Mouse (Mus musculus) left cerebral cortex, postnatal 4 days (tissue): ENCODE measurements at regions not wholly inside any gene's neighbourhood (a gene's known extent, or its start where the extent isn't known, plus 50 kb on each side); places are given as distances from the start of the nearest gene placed in this dataset.
"Not testable (repeated sequence)": the region's sequence is repeated elsewhere in the genome, so short reads cannot be mapped to it uniquely, and the experiment has no call there.

Source experiments
- DNase-seq: peaks from one replicate; pipeline ENCODE4 v3.0.0-alpha.2; 2022
- intact Hi-C: fragments of 180-260 bp; cut with DNase I; formaldehyde crosslinking; loops from one replicate; pipeline ENCODE4 v1.15.1; 2025

DNA sequence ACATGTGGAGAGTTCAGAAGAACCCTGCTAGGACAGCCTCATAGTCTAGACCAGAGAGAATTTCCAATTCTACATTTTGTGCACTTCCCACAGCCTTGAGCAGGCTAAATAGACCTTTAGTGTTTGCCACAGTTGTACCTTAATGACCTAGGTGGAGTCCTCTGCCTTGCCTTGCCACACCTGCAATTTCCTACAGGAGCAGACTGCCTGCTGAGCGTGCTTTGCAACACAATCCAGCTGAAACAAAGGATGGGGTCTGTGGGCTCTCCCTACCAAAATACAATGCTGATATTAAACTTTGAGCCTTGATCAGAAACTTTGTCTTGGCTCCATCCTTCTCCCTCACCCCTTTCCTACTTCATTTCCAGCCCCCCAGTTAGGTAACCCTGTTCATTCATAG, 326.0 kb upstream of the Snx7 start:
- no peak for DNase-seq
- intact Hi-C loops = no loop called here

DNA sequence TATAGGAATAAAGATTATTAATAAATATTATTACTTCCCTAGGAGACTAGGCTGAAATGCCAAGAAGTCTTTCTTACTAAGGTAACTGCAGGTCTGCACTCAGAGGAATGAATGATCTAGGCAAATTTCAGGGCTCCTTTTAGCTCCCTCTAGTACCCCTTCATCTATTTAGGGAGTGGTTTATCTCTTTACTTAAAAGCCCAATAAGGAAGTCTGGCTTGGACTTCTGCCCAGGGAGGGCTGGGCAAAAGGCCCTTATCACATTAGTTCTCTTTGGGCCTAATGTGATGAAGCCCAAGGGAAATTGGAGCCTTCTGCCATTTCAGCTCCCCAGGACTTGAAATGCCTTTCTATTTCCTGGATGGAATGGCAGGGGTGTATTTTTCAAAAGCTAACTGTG, 320.6 kb upstream of the Snx7 start:
- intact Hi-C loops = no loop called here
- peak; percentile 3 for DNase-seq

DNA sequence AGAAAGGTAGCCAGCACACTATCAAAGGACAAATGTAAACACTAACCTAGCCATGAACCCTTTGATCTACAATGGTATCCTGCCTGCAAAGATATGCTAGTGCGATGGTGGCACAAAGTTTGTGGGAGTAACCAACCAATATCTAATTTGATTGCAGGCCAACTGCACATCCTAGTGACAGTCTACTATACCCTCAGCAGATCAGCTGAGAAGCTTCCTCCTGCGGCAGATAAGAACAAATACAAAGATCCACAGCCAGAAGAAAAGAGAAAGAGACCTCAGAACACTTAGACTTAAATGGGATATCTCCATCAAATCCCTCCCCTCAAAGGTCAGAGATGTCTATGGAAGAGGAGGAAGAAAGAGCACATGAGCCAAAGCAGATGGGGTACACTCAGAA, 308.7 kb upstream of the Snx7 start:
- intact Hi-C loops = no loop called here
- DNase-seq = no peak

DNA sequence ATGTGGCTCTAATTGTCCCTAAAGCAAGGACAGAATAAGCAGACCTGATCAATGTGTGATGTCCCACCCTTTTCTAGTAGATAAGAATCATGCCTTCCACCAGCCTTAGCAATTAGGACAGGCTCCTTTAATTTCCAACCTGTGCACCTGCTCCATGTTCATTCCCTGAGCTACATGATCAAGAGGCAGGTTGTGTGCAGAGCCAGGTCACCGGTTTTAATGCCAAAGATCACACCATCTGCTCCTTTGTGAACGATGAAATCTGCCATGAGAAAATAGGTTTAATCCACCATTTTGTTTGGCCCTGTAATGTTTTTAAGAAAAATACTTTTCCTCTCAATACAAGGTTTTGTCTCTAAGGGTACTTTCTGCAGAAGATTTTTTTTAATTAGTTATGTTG, 294.2 kb upstream of the Snx7 start:
- no peak for DNase-seq

DNA sequence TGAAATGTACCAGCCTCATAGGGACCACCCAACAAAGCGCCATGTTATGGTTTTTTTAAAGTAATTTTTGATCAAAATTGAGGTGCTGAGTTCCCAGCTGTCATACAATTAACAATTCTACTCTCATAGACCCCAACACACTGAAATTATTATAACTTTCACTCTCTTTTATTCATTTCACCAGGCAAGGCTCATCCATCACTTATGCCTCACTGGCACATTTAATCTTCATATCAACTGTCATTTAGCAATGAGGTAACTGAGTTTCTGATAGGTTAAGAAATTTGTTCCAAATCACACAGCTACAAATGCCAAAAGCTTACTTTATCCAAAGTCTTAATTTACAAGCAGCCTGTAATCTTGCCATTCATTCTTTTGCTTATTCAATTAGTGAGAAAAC, 276.1 kb upstream of the Snx7 start:
- DNase-seq = no peak
- intact Hi-C loops = no loop called here

More for the DNA sequence above, 294.2 kb upstream of the Snx7 start:
- intact Hi-C loops = no loop called here

DNA sequence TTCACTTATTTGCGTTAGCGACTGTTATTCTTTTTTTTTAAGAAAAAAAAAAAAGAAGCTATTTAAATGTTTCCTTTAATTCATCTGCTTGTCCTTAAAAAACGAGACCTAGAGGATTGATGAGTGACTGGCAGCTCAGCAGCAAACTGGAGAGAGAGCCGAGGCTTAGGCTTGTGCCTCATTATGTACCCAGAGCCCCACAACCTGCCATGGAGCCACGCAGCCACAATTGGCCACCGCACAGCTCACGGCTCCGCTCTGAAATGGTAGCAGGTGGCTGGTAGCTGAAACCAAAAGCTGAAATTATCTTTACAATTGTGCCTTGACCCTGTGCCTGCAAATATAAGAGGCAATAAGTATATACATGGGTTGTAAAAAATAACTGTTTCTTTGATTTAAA, 273.0 kb upstream of the Snx7 start:
- DNase-seq = no peak
- intact Hi-C loops = no loop called here

DNA sequence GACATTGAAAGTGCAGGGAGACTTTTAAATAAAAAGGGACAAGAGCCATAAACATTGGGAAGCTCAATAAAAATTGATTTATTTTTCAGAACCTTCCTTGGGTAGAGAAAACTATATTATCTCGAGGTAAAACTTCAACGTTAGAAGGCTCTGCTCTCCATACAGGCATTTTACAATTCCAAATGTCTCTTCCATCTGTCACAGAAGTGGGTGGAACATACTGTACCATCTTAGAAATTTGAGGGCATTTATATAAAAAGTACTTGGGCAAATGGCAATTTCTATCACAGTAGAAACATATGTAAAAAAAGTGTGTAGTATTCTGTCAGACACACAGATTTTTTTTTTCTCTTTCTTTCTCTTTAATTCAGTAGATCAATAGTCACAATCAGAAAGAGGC, 271.4 kb upstream of the Snx7 start:
- intact Hi-C loops = no loop called here

DNA sequence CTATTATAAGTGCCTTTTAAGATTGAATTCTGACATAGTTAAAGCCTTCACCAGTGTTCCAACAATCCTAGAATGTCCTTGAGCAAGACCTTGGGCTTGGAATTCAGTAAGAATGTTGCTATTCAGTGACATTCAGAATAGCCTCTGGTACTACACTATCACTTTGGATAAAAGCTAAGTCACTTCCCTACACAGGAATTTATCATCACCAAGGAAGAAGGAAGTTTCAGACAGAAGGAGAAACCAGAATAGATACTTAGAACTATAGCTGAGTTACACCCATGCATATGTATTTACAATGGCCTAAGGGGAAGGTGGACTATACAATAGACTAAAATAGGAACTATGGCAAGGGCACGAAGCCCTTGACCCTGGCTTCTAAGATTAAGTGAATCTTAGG, 259.6 kb upstream of the Snx7 start:
- DNase-seq, intact Hi-C loops: not testable (repeated sequence)

More for the DNA sequence above, 271.4 kb upstream of the Snx7 start:
- DNase-seq = no peak

DNA sequence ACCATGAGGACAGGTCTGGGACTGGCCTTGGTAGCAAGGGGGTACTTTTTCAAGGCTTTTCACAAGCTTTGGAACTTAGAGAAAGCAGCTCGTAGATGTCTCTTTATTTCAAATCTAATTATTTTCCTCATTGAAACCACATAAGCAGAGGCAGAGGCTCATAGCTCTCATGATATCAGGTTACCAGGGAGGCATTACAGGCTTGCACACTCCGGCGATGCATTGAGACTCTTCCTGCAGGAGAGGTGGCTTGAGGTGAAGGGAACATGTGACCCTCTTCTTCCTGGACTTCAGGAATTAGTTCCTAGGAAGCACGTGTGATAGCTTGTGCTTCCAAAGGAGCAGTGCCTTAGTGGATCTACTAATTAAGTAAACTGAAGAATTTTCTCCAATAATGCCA, 233.9 kb upstream of the Snx7 start:
- no peak for DNase-seq
- intact Hi-C loops = no loop called here

DNA sequence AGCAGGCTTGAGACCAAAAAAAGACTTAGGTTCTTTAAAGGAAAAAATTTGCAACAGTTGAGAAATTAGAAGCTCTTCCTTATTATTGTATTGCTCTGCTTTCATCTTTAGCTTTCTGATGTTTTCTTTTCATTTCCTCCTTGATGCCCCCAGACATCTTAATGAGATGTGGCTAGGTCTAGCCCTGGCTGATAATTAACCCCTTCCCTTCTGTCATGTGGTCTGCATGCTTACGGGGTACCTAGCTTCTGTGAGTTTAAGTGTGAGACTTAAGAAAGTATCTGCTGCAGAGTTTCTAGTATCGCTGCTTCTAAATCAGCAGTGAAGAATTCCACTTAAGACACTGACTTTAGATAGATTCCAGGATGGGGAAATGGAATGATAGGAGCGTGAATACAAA, 215.8 kb upstream of the Snx7 start:
- intact Hi-C loops = no loop called here
- no peak for DNase-seq

DNA sequence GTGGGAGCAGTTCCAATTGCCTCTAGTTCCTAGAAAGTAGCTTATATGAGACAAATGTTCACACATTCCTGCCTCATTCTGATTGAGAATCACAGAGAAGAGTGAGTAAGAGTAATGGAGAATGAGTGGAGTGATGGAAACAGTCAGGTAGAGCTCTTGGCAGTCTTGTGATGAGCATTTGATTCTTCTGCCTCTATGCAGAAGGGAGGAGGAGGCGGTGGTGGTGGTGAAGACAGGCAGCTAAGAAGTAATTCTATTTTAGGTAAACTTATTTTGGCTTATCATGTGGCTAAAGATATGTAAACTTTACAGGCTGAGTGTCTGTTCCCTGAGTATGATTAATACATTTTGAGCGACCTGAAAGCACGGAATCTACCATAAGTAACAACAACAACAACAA, 203.6 kb upstream of the Snx7 start:
- DNase-seq = no peak
- intact Hi-C loops = no loop called here

DNA sequence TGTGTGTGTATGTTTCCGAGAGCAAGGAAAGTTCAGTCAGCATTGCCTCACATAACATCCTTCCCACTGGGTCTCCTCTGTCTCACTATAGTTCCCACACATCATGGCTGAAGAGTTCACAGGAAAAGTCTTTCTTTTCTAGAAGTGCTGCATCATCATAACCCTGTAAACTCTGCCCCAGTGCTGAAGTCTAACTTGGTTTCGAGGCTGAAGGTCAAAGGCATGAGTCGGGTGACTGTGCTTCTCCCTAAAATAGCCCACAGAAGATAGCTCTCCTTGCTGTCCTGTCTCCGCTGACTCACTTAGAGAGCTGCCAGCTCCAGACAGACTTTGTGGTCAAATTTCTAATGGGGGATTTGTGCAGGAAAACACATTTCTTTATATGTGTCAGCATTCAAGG, 201.4 kb upstream of the Snx7 start:
- intact Hi-C loops = no loop called here
- no peak for DNase-seq

DNA sequence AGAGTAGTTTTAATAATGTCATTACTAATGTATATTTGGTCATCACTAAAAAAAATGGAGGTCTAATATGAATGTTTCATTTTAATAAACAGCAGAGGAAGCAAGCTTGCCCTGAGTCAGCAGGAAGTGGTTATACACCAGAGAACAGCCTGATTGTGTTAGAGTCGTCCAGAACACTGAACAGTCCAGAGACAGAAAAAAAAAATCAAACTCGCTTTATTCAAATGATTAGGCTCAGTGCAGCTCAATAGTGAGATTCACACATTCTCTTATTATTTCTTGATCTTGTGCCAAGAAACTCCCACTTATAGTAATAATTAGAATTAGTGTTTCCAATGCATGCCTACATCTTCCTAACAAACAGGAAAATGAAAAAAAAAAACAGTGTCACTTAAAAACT, 194.9 kb upstream of the Snx7 start:
- intact Hi-C loops = no loop called here
- no peak for DNase-seq

DNA sequence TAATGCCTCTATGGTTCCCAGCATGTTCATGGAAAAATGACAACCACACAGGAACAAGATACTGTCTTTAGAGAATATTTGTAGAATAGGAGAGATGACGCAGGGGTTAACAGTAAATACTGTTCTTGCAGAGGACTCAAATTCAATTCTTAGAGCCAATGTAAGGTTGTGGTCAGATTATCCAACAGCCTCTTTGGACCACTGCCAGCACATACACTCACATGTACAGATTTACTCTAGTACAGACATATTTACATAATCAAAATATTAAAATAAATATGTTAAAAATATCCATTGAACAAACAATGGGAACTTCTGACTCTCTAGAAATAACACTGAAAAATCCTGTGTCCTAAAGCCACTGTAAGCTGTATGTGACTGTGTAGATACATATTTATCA, 193.8 kb upstream of the Snx7 start:
- intact Hi-C loops = no loop called here
- DNase-seq = no peak

DNA sequence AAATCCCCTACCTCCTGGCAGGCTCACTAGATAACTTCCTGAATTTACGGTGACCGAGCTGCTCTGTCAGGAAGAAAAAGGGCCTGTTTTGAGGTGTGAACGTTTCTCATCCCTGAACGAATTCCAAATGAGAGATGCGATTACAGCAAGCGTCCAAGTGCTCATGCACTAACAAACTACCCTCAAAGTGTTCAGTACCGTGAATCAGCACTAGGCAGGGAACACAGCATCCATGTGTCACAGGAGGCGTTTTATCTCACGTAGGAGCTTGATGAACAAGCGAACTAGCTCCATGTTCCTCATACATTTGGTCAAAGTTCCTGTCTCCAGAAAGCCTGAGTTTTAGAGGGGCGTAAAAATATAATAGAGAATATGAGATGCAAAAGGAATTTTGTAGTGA, 178.3 kb upstream of the Snx7 start:
- no peak for DNase-seq
- intact Hi-C loops = no loop called here

DNA sequence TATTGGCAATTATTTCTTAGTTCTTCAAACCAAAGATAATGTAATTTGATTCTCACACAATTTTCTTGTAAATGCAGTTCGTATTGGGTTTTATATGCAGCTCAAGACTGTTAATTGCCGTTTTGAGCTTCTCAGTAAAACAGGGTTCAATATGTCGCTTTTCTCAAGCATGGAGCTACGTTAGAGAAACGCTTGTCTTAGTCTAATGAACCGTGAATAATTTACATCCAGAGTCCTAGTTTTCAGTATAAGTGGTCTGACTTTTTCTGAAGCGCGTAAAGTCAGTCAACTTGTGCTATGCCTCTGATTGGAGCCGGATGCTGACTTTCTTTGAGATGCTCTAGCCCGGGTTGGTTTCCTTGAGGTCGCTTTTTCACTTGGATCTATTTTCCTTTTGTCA, 177.8 kb upstream of the Snx7 start:
- DNase-seq = no peak
- intact Hi-C loops = no loop called here

DNA sequence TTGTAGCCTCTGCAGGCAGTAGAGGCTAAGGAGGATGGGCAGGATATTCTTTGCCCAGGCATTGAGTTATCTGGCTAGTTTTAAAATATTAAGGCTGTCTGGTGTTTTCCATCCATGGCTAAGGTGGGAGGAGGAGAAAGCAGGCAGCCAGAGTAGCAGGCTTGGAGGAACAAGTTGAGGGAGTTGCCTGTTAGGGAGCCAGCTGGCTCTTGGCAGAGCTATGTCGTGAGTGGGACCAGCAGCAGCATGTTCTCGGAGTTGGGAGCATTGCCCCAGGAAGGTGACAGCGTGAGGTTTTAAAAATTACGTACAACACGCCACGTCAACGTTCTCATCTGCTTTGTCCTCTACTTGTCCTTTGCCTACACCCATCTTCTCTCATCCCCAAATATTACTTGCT, 167.8 kb upstream of the Snx7 start:
- intact Hi-C loops = no loop called here
- no peak for DNase-seq

DNA sequence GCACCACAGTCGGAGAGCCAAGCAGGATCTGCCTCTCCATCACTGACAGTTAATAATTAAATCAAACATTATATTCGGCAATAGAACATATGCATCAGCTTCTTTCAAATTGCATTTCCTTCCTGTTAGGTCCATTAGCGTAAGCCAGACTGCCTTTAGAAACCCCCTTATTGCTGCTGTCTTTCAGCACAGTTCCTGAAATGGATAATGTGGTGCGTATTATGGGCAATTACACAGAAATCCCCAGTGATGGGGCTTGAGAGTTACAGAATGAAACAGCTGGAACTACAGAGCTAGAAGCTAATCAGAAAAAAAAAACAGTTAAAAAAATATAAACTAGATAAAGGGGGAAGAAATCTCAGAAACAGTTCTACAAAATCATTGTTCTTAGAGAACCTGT, 126.7 kb upstream of the Snx7 start:
- intact Hi-C loops = no loop called here
- no peak for DNase-seq

DNA sequence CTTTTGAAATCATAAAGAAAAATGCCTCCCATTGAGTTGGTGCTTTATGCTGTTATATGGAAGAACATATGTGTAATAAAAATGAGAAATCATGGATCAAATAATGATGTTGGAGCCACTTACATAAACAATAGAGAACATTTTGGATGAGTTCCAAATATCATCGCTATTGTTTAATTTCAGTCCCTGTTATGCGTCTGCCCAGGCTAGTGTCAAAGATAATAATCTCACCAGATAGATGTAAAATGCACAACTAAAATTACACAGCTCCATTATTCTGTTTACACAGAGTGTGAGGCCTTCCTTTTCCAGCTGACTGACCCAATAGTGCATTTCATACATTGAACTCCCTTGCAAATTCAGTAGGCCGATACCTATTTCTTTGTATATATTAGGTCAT, 125.4 kb upstream of the Snx7 start:
- DNase-seq = no peak
- intact Hi-C loops = no loop called here

DNA sequence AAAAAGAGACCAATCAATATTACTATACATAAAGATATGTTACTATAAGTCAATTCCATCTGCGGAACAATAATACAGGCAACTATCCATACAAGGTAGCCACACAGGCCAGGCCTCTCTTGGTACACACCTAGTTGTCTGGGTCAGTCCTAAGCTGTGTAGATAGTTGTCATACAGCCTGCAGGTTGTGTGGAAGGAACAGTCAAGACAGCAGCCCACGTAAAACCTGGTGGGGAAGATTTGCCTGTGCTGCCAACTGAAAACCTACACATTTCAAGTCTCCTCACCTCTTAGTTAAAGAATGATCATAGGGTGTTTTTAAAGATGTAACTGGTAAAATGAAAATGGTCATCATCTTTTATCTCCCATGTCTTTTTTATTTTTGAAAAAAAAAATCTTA, 121.8 kb upstream of the Snx7 start:
- intact Hi-C loops = no loop called here
- no peak for DNase-seq

DNA sequence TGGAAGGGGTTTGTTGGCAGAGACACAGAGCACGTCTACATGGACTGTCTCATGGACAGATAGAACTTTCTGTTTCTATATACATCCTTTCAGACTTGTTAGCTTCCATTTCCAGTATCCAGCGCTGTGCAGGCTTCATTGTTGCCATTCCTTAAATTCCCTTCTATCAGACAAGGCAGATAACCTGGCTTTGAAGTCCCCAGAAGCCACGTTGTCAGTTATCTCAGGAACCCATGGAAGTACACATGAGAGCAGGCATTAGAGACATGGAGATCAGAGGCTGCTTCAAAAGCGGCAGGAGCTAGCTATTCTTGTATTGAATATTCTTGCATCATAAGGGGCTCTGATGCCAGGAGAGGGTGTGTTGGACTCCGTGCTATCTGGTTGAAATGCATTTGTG, 119.7 kb upstream of the Snx7 start:
- DNase-seq = no peak
- intact Hi-C loops = no loop called here

DNA sequence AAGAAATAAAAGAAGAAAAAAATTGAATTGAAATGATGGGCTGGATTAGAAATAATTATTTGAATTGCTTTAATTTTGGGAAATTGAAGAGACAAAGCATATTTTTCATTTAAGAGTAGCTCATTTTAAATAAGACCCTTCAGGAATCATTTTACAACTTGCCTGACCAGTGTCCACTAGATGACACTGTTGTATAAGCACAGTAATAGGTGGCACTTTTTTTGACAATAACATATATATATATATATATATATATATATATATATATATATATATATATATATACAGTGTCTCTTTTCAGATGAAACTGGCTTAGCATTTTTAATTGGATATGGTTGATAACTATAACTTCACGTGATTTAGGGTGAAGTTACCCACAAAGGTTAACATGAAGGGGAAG, 106.9 kb upstream of the Snx7 start:
- intact Hi-C loops = loop anchor here (5.0 kb wide), 1 partner anchor 457 kb away; no protein-coding TSS in a partner anchor

DNA sequence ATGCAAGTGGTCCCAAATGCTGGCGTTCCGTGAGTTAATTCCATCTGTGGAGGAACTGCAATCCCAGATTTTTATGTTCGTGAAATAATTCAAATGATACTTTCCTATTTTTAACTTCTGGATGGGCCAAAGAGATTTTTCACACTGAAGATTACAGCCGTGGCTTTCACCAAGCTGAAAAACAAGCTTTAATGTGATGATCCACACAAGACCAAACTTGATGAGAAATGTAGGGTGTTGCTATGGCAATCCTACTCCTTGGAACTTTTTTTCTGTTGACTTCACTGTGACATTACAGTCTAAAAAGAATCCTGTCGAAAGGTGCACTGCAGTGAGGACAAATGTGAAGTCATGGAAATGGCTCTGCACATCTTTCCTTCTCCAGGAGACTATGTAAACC, 100.1 kb upstream of the Snx7 start:
- DNase-seq = no peak
- intact Hi-C loops = no loop called here

More for the DNA sequence above, 106.9 kb upstream of the Snx7 start:
- DNase-seq = no peak

DNA sequence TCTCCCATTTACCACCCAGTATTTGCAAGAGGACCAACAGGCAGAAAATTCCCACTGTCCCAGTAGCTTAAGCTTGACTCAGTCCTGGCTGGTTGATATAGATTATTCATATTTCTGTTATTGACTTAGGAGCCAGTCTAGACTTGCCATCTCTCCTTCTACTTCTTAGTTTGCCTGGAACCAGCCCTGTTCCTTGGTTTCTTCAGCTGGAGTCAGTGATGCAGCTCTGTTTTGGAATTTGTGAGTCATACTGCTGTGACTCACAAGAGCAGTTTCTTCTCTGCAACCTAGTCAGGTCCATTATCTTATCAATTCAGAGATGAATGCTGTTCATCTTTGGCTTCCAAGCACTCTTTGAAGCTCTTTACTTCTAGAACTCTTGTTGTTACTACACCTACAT, 69.7 kb upstream of the Snx7 start:
- intact Hi-C loops = no loop called here
- DNase-seq = no peak
